Mouse (Mus musculus): ENCODE measurements around the gene Garnl3.
A peak's percentile ranks its signal among the peaks of the same experiment; 100 is the strongest.
"Not testable (repeated sequence)": the region's sequence is repeated elsewhere in the genome, so short reads cannot be mapped to it uniquely, and the experiment has no call there.

Gene Garnl3

GRCm38 (mm10) chr2:33090033-33090400 lies 41.4 kb downstream of the Garnl3 start:
- not testable (repeated sequence) for DNase-seq (ENCODE audit: extremely low read depth, low read depth, low spot score)

- DNase-seq (ENCODE audit: extremely low read depth, low read depth, low spot score), result no peak
Observed at GRCm38 (mm10) chr2:33089356-33090032, 42.0 kb downstream of the Garnl3 start.

GRCm38 (mm10) chr2:33086671-33087363 lies 44.6 kb downstream of the Garnl3 start:
- DNase-seq (ENCODE audit: extremely low read depth, low read depth, low spot score), result no peak

GRCm38 (mm10) chr2:33086016-33086596 lies 45.3 kb downstream of the Garnl3 start:
- DNase-seq (ENCODE audit: extremely low read depth, low read depth, low spot score), result no peak

- no peak for DNase-seq (ENCODE audit: extremely low read depth, low read depth, low spot score)
Observed at GRCm38 (mm10) chr2:33084221-33084620, 47.2 kb downstream of the Garnl3 start.

GRCm38 (mm10) chr2:33080166-33080565 lies 51.3 kb downstream of the Garnl3 start:
- no peak for DNase-seq (ENCODE audit: extremely low read depth, low read depth, low spot score)

- DNase-seq (ENCODE audit: extremely low read depth, low read depth, low spot score), result no peak
Observed at GRCm38 (mm10) chr2:33077252-33077651, 54.2 kb downstream of the Garnl3 start.

- no peak for DNase-seq (ENCODE audit: extremely low read depth, low read depth, low spot score)
Observed at GRCm38 (mm10) chr2:33074931-33075330, 56.5 kb downstream of the Garnl3 start.

GRCm38 (mm10) chr2:33074188-33074587 lies 57.3 kb downstream of the Garnl3 start:
- no peak for DNase-seq (ENCODE audit: extremely low read depth, low read depth, low spot score)

- no peak for DNase-seq (ENCODE audit: extremely low read depth, low read depth, low spot score)
Observed at GRCm38 (mm10) chr2:33072333-33072732, 59.1 kb downstream of the Garnl3 start.

GRCm38 (mm10) chr2:33065610-33066009 lies 65.8 kb downstream of the Garnl3 start:
- DNase-seq (ENCODE audit: extremely low read depth, low read depth, low spot score), result no peak

- no peak for DNase-seq (ENCODE audit: extremely low read depth, low read depth, low spot score)
Observed at GRCm38 (mm10) chr2:33062744-33063143, 68.7 kb downstream of the Garnl3 start.

GRCm38 (mm10) chr2:33058926-33059325 lies 72.5 kb downstream of the Garnl3 start:
- DNase-seq (ENCODE audit: extremely low read depth, low read depth, low spot score), result peak; percentile 82

- peak; percentile 87 for DNase-seq (ENCODE audit: extremely low read depth, low read depth, low spot score)
Observed at GRCm38 (mm10) chr2:33057514-33057913, 73.9 kb downstream of the Garnl3 start.

- DNase-seq (ENCODE audit: extremely low read depth, low read depth, low spot score), result no peak
Observed at GRCm38 (mm10) chr2:33053966-33054365, 77.5 kb downstream of the Garnl3 start.

GRCm38 (mm10) chr2:33047360-33047759 lies 84.1 kb downstream of the Garnl3 start:
- DNase-seq (ENCODE audit: extremely low read depth, low read depth, low spot score), result no peak

GRCm38 (mm10) chr2:33046919-33047318 lies 84.5 kb downstream of the Garnl3 start:
- DNase-seq (ENCODE audit: extremely low read depth, low read depth, low spot score), result no peak

- no peak for DNase-seq (ENCODE audit: extremely low read depth, low read depth, low spot score)
Observed at GRCm38 (mm10) chr2:33045899-33046298, 85.6 kb downstream of the Garnl3 start.

GRCm38 (mm10) chr2:33042781-33043180 lies 88.7 kb downstream of the Garnl3 start:
- DNase-seq (ENCODE audit: extremely low read depth, low read depth, low spot score), result no peak

- peak; percentile 57 for DNase-seq (ENCODE audit: extremely low read depth, low read depth, low spot score)
Observed at GRCm38 (mm10) chr2:33041571-33041970, 89.9 kb downstream of the Garnl3 start.

- DNase-seq (ENCODE audit: extremely low read depth, low read depth, low spot score), result no peak
Observed at GRCm38 (mm10) chr2:33037429-33037828, 94.0 kb downstream of the Garnl3 start.

GRCm38 (mm10) chr2:33035297-33035696 lies 96.2 kb downstream of the Garnl3 start:
- no peak for DNase-seq (ENCODE audit: extremely low read depth, low read depth, low spot score)
